Mouse (Mus musculus): ENCODE measurements around the gene Itpk1.

GRCm38 (mm10) chr12:102550529-102550928 is 154.2 kb downstream of the Itpk1 start:
- no peak for TF ChIP-seq CTCF (IDR thresholded peaks at IDR 0.05; ENCODE audit: extremely low read depth, insufficient read length, insufficient replicate concordance, low read depth, low read length)
- no peak for TF ChIP-seq POLR2A (IDR thresholded peaks at IDR 0.05; ENCODE audit: low read depth, low read length)

Data from small intestine, adult 2 months (tissue).